Comparison of ENCODE assay signal across 8 mouse cellular contexts in genomic region chr12:103532649-103533395, GRCm38 (mm10). TPM values are rescaled to one million over a fixed set of nuclear protein-coding genes. Genes with fewer than 3 reads are reported as not detected.
DNase-seq lines count a peak whose midpoint lies in the region; ATAC-seq and TF ChIP-seq lines count a peak whose summit lies in the region.

No protein-coding gene starts in this region.

- DNase-seq in ovary, adult 18-20 months (ENCODE audit: low spot score): peak; percentile 12
- DNase-seq in ovary, postnatal 10 days (ENCODE audit: low spot score): no peak
- DNase-seq in brain, embryonic 14.5 days (ENCODE audit: low read depth): peak; percentile 37
- DNase-seq in forelimb bud, embryonic 11.5 days (ENCODE audit: low read depth, low spot score): peak; percentile 9
- DNase-seq in hindbrain, embryonic 14.5 days (ENCODE audit: low spot score): no peak
- no peak for DNase-seq in liver, embryonic 14.5 days (ENCODE audit: low read depth in 3 of 3, low spot score in 3 of 3)
- no peak for DNase-seq in layer of hippocampus, adult 18-20 months (ENCODE audit: low spot score in 2 of 2)

- H3K9ac ChIP-seq in hindbrain, embryonic 14.5 days: peak overlapping the region; percentile 80
- no peak overlapping the region; the same call in 1 of the 2 replicates for H3K9ac ChIP-seq in liver, embryonic 14.5 days (replicated peaks)
- peak overlapping the region; percentile 89 for H3K9ac ChIP-seq in neural tube, embryonic 15.5 days (replicated peaks)

- ATAC-seq in hindbrain, embryonic 14.5 days (ENCODE audit: low FRiP score): peak; percentile 72
- peak; percentile 20 for ATAC-seq in liver, embryonic 14.5 days (ENCODE audit: insufficient read depth)
- peak; percentile 65 for ATAC-seq in neural tube, embryonic 15.5 days (ENCODE audit: low FRiP score)

- no peak for TF ChIP-seq EP300 in liver, embryonic 14.5 days (IDR thresholded peaks at IDR 0.05; ENCODE audit: low read depth)

- TF ChIP-seq POLR2A in brain, embryonic 14.5 days (IDR thresholded peaks at IDR 0.05; ENCODE audit: borderline replicate concordance, extremely low read depth, insufficient read depth, insufficient read length, poor library complexity, severe bottlenecking): no peak

- no peaks in the 10 kb centered on the region for H3K36me3 ChIP-seq in hindbrain, embryonic 14.5 days (replicated peaks; ENCODE audit: control insufficient read depth, insufficient read depth)
- H3K36me3 ChIP-seq in liver, embryonic 14.5 days (replicated peaks; ENCODE audit: control insufficient read depth, insufficient read depth, low read depth): no peaks in the 10 kb centered on the region
- no peaks in the 10 kb centered on the region for H3K36me3 ChIP-seq in neural tube, embryonic 15.5 days

- H3K4me2 ChIP-seq in hindbrain, embryonic 14.5 days (replicated peaks): peak overlapping the region; percentile 97
- peak overlapping the region; percentile 72 for H3K4me2 ChIP-seq in liver, embryonic 14.5 days (ENCODE audit: low read depth)
- peak overlapping the region; percentile 89 for H3K4me2 ChIP-seq in neural tube, embryonic 15.5 days

- peak overlapping the region; percentile 70 for H3K27ac ChIP-seq in hindbrain, embryonic 14.5 days
- H3K27ac ChIP-seq in liver, embryonic 14.5 days: no peak overlapping the region
- peak overlapping the region; percentile 79 for H3K27ac ChIP-seq in neural tube, embryonic 15.5 days (replicated peaks)

- peak overlapping the region; percentile 72 for H3K4me3 ChIP-seq in hindbrain, embryonic 14.5 days (replicated peaks; ENCODE audit: low read length)
- H3K4me3 ChIP-seq in liver, embryonic 14.5 days (ENCODE audit: insufficient read depth in 1 of 2, low read depth in 2 of 2, low read length in 2 of 2): peak overlapping the region; percentile 34 to 59
- H3K4me3 ChIP-seq in neural tube, embryonic 15.5 days (replicated peaks): peak overlapping the region; percentile 84

- TF ChIP-seq CTCF in brain, embryonic 14.5 days (IDR thresholded peaks at IDR 0.05; ENCODE audit: borderline replicate concordance, extremely low read depth, insufficient read depth, insufficient read length): no peak
- no peak for TF ChIP-seq CTCF in liver, embryonic 14.5 days (IDR thresholded peaks at IDR 0.05; ENCODE audit: low read depth)

- 1% methylated on average over 43 of the region's 44 CpGs for WGBS in hindbrain, embryonic 14.5 days
- 2% methylated on average over 44 of the region's 44 CpGs for WGBS in liver, embryonic 14.5 days (ENCODE audit: insufficient replicate concordance)
- WGBS in neural tube, embryonic 15.5 days: under 1% methylated on average over 44 of the region's 44 CpGs

- peaks cover 6% of the 10 kb centered on the region for H3K4me1 ChIP-seq in hindbrain, embryonic 14.5 days (replicated peaks; ENCODE audit: control insufficient read depth, insufficient read depth, low read length)
- peaks cover 0 to 2% of the 10 kb centered on the region in 2 experiments; a peak in 2 of 4 replicates for H3K4me1 ChIP-seq in liver, embryonic 14.5 days (replicated peaks; ENCODE audit: control insufficient read depth in 2 of 2, insufficient read depth in 2 of 2, low read length in 1 of 2)
- H3K4me1 ChIP-seq in neural tube, embryonic 15.5 days: peaks cover 13% of the 10 kb centered on the region

- H3K27me3 ChIP-seq in hindbrain, embryonic 14.5 days (ENCODE audit: control insufficient read depth, insufficient read depth, low read length): no peaks in the 10 kb centered on the region
- peaks cover 23% of the 10 kb centered on the region for H3K27me3 ChIP-seq in liver, embryonic 14.5 days (ENCODE audit: control insufficient read depth, insufficient read depth, low read length)
- no peaks in the 10 kb centered on the region for H3K27me3 ChIP-seq in neural tube, embryonic 15.5 days (replicated peaks)

- H3K9me3 ChIP-seq in hindbrain, embryonic 14.5 days (ENCODE audit: control insufficient read depth, low read length): no peaks in the 10 kb centered on the region
- H3K9me3 ChIP-seq in liver, embryonic 14.5 days (ENCODE audit: control insufficient read depth, low read length): no peaks in the 10 kb centered on the region
- no peaks in the 10 kb centered on the region for H3K9me3 ChIP-seq in neural tube, embryonic 15.5 days (replicated peaks)

RNA-seq across cellular contexts. Expression of gene Ppp4r4, which starts 0.7 kb away (rescaled TPM):
- 3.6 and 3.7 TPM in 2 replicates for polyA plus RNA-seq in brain, embryonic 14.5 days (2012; rRNA removed)
- polyA plus RNA-seq in hindbrain, embryonic 14.5 days (2014; fragmentation: Nextera tagmentation; extraction: Ambion mirVana): 3.8 and 4.0 TPM in 2 replicates
- polyA plus RNA-seq in liver, embryonic 14.5 days (2012; rRNA removed): 0.82 and 0.94 TPM in 2 replicates
- 0.79 and 1.3 TPM in 2 replicates for polyA plus RNA-seq in liver, embryonic 14.5 days (2014; fragmentation: Nextera tagmentation; extraction: Ambion mirVana)
- polyA plus RNA-seq in neural tube, embryonic 15.5 days (2015; fragmentation: Nextera tagmentation; extraction: Ambion mirVana): 2.8 and 3.2 TPM in 2 replicates
- 10 to 100 TPM; 44.6 to 50.3 TPM for total RNA-seq in layer of hippocampus, adult 18-20 months (2021)

Comparison
In these comparisons a context has a peak if more than half of its experiments do, and no peak if none do; other contexts are left out.
1. DNase-seq: peak in ovary, adult 18-20 months (single experiment), brain, embryonic 14.5 days (single experiment) and forelimb bud, embryonic 11.5 days (single experiment); none in ovary, postnatal 10 days (single experiment), hindbrain, embryonic 14.5 days (single experiment), liver, embryonic 14.5 days (0 of 3) and layer of hippocampus, adult 18-20 months (0 of 2).
2. ATAC-seq: peak in every context shown above with its lines; median percentile 72 in hindbrain, embryonic 14.5 days; 65 in neural tube, embryonic 15.5 days; 20 in liver, embryonic 14.5 days.
3. Peak in every context shown above with its lines, with median percentiles within 50 percentile points of each other: H3K4me2 ChIP-seq and H3K4me3 ChIP-seq.